Mouse (Mus musculus) CH12.LX (cell line): ENCODE results near the gene Islr. TPM values are rescaled to one million over a fixed set of nuclear protein-coding genes. Genes with fewer than 3 reads are reported as not detected.

Source experiments
- DNase-seq: peaks from one replicate; pipeline ENCODE4 v3.0.0-alpha.2; 2013; ENCODE audit errors: extremely low read depth
- H3K27ac ChIP-seq: 2 replicates; pipeline ENCODE4 v1.5.1; 2012; ENCODE audit warnings: low read depth, mild to moderate bottlenecking, control low read depth, moderate library complexity; ENCODE audit not compliant: insufficient read depth
- H3K27me3 ChIP-seq: replicated peaks from 2 replicates; pipeline ENCODE3; 2012; ENCODE audit warnings: inconsistent platforms
- H3K36me3 ChIP-seq, 2 experiments: replicated peaks in 1 of 2; 2 replicates each; pipeline versions ENCODE3 to v1.6.1; 2012; ENCODE audit warnings: inconsistent platforms in 1 of 2, low read length in 1 of 2, mild to moderate bottlenecking in 1 of 2, mixed read lengths in 1 of 2, moderate library complexity in 1 of 2; ENCODE audit not compliant: control insufficient read depth in 1 of 2, insufficient read depth in 1 of 2
- H3K4me1 ChIP-seq, 2 experiments: 2 replicates each; pipeline ENCODE4 v1.6.1; 2012; ENCODE audit warnings: inconsistent platforms in 1 of 2, moderate library complexity in 1 of 2; ENCODE audit not compliant: insufficient read depth in 2 of 2, control insufficient read depth in 1 of 2
- H3K4me2 ChIP-seq: 2 replicates; pipeline ENCODE4 v1.6.1; 2012; ENCODE audit warnings: low read depth, mild to moderate bottlenecking, control low read depth; ENCODE audit not compliant: poor library complexity, insufficient read depth, severe bottlenecking
- H3K4me3 ChIP-seq, 3 experiments: fragments of 150-350 bp in 1 of 3; sonication (generic) in 1 of 3; replicated peaks in 1 of 3; 2 replicates each; pipeline versions ENCODE3 to v1.5.1; 2011 to 2012; ENCODE audit warnings: low read depth in 2 of 3, low read length in 2 of 3, mild to moderate bottlenecking in 2 of 3, moderate library complexity in 2 of 3, control low read depth in 1 of 3, improper control_type of control experiment in 1 of 3, inconsistent platforms in 1 of 3, mixed read lengths in 1 of 3; ENCODE audit not compliant: poor library complexity in 1 of 3
- H3K79me2 ChIP-seq: replicated peaks from 2 replicates; pipeline ENCODE4 v1.6.1; 2012; ENCODE audit warnings: mild to moderate bottlenecking, moderate library complexity; ENCODE audit not compliant: control insufficient read depth, poor library complexity, insufficient read depth, severe bottlenecking; ENCODE audit errors: extremely low read depth
- H3K9ac ChIP-seq: 2 replicates; pipeline ENCODE4 v1.6.1; 2012; ENCODE audit warnings: low read depth, mild to moderate bottlenecking, control low read depth, moderate library complexity; ENCODE audit not compliant: insufficient read depth
- H3K9me3 ChIP-seq: replicated peaks from 2 replicates; pipeline ENCODE3; 2012; ENCODE audit warnings: low read length, inconsistent platforms, mixed read lengths
- ELF1 ChIP-seq: IDR thresholded peaks from 2 replicates; pipeline ENCODE4 v1.6.1; 2014; ENCODE audit warnings: low read depth, mild to moderate bottlenecking, inconsistent platforms, low read length, improper control_type of control experiment
- GABPA ChIP-seq: IDR thresholded peaks from 2 replicates; pipeline ENCODE4 v1.6.1; 2012; ENCODE audit warnings: low read depth, low read length, improper control_type of control experiment, inconsistent platforms; ENCODE audit not compliant: insufficient replicate concordance
- JUND ChIP-seq: conservative IDR thresholded peaks from 2 replicates; pipeline ENCODE4 v1.6.1; 2011; ENCODE audit warnings: low read depth, low read length, improper control_type of control experiment
- MAZ ChIP-seq: IDR thresholded peaks from 2 replicates; pipeline ENCODE4 v1.6.1; 2012; ENCODE audit warnings: low read depth, mild to moderate bottlenecking, inconsistent platforms, low read length, improper control_type of control experiment, moderate library complexity
- MEF2A ChIP-seq: IDR thresholded peaks from 2 replicates; pipeline ENCODE4 v1.6.1; 2014; ENCODE audit warnings: low read depth, mild to moderate bottlenecking, inconsistent platforms, low read length, improper control_type of control experiment, borderline replicate concordance
- MXI1 ChIP-seq: IDR thresholded peaks from 2 replicates; pipeline ENCODE4 v1.6.1; 2011; ENCODE audit warnings: mild to moderate bottlenecking, low read depth, low read length, improper control_type of control experiment
- POLR2AphosphoS2 ChIP-seq: IDR thresholded peaks from 2 replicates; pipeline ENCODE4 v1.6.1; 2011; ENCODE audit warnings: low read depth, low read length, improper control_type of control experiment
- SIN3A ChIP-seq: IDR thresholded peaks from 2 replicates; pipeline ENCODE4 v1.6.1; 2012; ENCODE audit warnings: low read length, improper control_type of control experiment, inconsistent platforms
- SMC3 ChIP-seq: IDR thresholded peaks from 2 replicates; pipeline ENCODE4 v1.6.1; 2011; ENCODE audit warnings: low read depth, low read length, improper control_type of control experiment
- TBP ChIP-seq: conservative IDR thresholded peaks from 2 replicates; pipeline ENCODE4 v1.6.1; 2011; ENCODE audit warnings: low read depth, low read length, improper control_type of control experiment
- UBTF ChIP-seq: IDR thresholded peaks from 2 replicates; pipeline ENCODE4 v1.6.1; 2012; ENCODE audit warnings: low read depth, mild to moderate bottlenecking, inconsistent platforms, low read length, improper control_type of control experiment, moderate library complexity
- dilution Hi-C: fragments of 300-500 bp; cut with MboI; formaldehyde crosslinking; loops from 2 replicates; pipeline ENCODE4 v1.14.3; 2020; ENCODE audit warnings: low sequenced_read_pairs; ENCODE audit not compliant: extremely low pct_unique_long_range_greater_than_20kb, extremely low pct_ligation_motif_present
- in situ Hi-C: fragments of 300-500 bp; cut with MboI; formaldehyde crosslinking; loops from 3 replicates; pipeline ENCODE4 v1.14.3; 2019; ENCODE audit warnings: low sequenced_read_pairs, low pct_ligation_motif_present, low pct_unique_long_range_greater_than_20kb, mixed read lengths
- polyA plus RNA-seq: library from polyadenylated mRNA; unstranded; fragments of >175 nt; gene quantifications from 2 replicates; pipeline ENCODE4 v1.2.1, GENCODE M21; 2012; ENCODE audit warnings: low read depth; ENCODE audit not compliant: insufficient read length
- total RNA-seq, 2 experiments: library from RNA; depleted of rRNA; stranded (reverse); fragments of 300-350 nt in 1 of 2; fragments of >200 nt in 1 of 2; gene quantifications; 2 replicates each; pipeline ENCODE4 v1.2.3; 2012 to 2014

The Islr gene
- total and polyA plus RNA-seq, 3 experiments = not detected

DNA sequence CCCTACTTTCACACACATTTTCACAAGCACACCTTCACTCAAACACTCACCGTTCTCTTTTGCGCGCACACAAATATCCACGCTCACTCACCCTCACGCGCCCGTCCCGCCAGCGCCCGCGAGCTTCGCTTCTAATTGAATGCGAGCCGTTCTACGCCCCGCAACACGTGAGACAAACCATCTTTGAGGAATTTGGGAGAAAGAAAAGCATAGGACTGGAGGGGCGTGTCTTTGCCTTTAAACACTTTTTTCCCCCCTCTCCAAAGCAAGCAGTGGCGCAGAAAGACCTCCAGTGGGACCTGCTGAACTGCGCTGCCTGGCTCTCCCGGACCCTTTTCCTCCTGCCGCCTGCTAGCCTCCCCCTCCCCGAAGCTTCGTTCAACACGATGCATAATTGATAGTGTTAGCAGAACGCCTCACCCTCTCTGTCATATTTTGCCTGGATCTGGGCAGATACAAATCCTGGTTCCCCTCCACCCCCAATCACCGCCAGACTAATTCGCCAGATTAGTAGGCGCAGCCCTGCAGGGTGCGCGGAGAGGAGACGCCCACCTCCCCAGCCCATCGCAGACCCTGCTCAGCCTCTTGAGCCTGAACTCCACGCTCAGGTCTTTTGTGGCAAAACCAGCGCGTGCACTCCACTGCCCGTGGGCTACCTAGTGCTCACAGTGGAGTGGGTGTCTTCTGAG lies 2.1 kb downstream of the Islr start:
- no peak overlapping the region for H3K4me3 ChIP-seq
- no peak overlapping the region for H3K9ac ChIP-seq
- H3K4me2 ChIP-seq = no peak overlapping the region
- in situ Hi-C loops (no loop called here), dilution Hi-C loops (no loop called here)
- H3K36me3 ChIP-seq = no peaks in the 10 kb centered on the region
- no peak for TF ChIP-seq SMC3
- no peak for TF ChIP-seq UBTF
- no peak for TF ChIP-seq MAZ
- H3K4me1 ChIP-seq = peaks cover 2 to 3% of the 10 kb centered on the region in 2 experiments; a peak in 1 of 4 replicates
- DNase-seq = no peak
- H3K9me3 ChIP-seq = peaks cover 19% of the 10 kb centered on the region
- no peak overlapping the region for H3K27ac ChIP-seq
- peaks cover 25% of the 10 kb centered on the region for H3K27me3 ChIP-seq
- H3K79me2 ChIP-seq = no peaks in the 10 kb centered on the region

DNA sequence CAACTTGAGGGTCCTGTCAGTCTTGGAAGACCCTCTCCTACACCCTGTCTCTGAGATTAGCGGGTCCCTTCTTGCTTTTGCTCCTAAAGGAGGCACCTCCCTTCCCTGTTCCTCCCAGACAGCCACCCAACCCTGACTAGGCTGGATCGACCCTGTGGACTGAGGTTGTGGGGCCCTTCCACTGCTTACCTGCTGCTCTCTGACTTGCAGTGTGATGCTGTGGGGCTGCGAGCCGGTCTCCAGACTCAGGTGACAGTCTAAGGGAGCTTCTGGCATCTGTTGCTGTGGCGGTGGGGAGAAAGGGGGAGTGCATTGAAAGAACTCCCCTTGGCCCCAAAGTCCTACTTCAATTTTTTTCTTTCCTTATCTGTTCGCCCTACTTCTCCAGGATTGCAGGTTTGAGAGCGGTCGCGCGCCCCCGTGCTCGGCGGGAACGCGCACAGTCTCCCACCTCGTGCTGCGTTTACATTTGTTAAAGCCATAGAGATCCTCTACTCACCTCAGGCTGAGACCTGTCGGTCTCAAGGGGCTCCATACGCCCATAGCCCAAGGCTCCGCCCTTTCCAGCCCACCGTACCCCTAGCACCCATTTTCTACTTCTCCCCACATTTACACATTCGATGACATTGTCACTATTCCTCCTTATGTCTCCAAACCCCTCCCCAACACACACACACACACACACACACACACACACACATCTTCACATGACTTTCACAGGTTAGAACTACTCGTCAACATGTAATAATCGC lies 2.8 kb downstream of the Islr start:
- Histone ChIP-seq H3K79me2 (no peaks in the 10 kb centered on the region), H3K4me2 (no peak overlapping the region), H3K9ac (no peak overlapping the region), H3K4me3 (no peak overlapping the region), H3K27ac (no peak overlapping the region), H3K27me3 (peaks cover 23% of the 10 kb centered on the region), H3K4me1 (peaks cover 2 to 3% of the 10 kb centered on the region in 2 experiments; a peak in 1 of 4 replicates), H3K9me3 (peaks cover 19% of the 10 kb centered on the region), H3K36me3 (no peaks in the 10 kb centered on the region)
- in situ Hi-C loops = no loop called here
- no peak for DNase-seq
- dilution Hi-C loops = no loop called here
- TF ChIP-seq MEF2A = no peak
- no peak for TF ChIP-seq SIN3A
- no peak for TF ChIP-seq ELF1
- TF ChIP-seq TBP = no peak
- no peak for TF ChIP-seq POLR2AphosphoS2

GRCm38 (mm10) chr9:58200270-58201090 lies 3.6 kb downstream of the Islr start:
- Histone ChIP-seq H3K4me2 (no peak overlapping the region), H3K27me3 (peaks cover 23% of the 10 kb centered on the region), H3K4me3 (no peak overlapping the region), H3K4me1 (peaks cover 2 to 3% of the 10 kb centered on the region in 2 experiments; a peak in 2 of 4 replicates), H3K27ac (no peak overlapping the region), H3K9ac (no peak overlapping the region), H3K9me3 (peaks cover 19% of the 10 kb centered on the region), H3K36me3 (no peaks in the 10 kb centered on the region), H3K79me2 (no peaks in the 10 kb centered on the region)
- DNase-seq = no peak
- TF ChIP-seq GABPA (no peak), MXI1 (no peak), MEF2A (no peak), JUND (no peak)
- dilution Hi-C loops = no loop called here
- in situ Hi-C loops = no loop called here
